Mouse (Mus musculus) MEL (cell line): ENCODE measurements around the gene Rcan1. TPM values are rescaled to one million over a fixed set of nuclear protein-coding genes. Genes with fewer than 3 reads are reported as not detected.

ENCODE experiments used
- DNase-seq: peaks from one replicate; pipeline ENCODE4 v3.0.0; 2011; ENCODE audit warnings: low read depth, low spot score
- H3K27ac ChIP-seq: 2 replicates; pipeline ENCODE4 v1.5.1; 2012; ENCODE audit warnings: low read depth, mild to moderate bottlenecking, control low read depth, low read length, moderate library complexity; ENCODE audit not compliant: control insufficient read depth
- H3K27me3 ChIP-seq, 2 experiments: fragments of 150-350 bp in 1 of 2; sonication (generic) in 1 of 2; 2 replicates each; pipeline ENCODE4 v1.6.1; 2012; ENCODE audit warnings: low read length in 2 of 2, mild to moderate bottlenecking in 2 of 2, improper control_type of control experiment in 1 of 2, moderate library complexity in 1 of 2; ENCODE audit not compliant: insufficient read depth in 2 of 2, control insufficient read depth in 1 of 2
- H3K36me3 ChIP-seq, 2 experiments: 2 replicates each; pipeline ENCODE4 v1.6.1; 2012 to 2014; ENCODE audit warnings: low read length in 2 of 2, improper control_type of control experiment in 1 of 2, inconsistent platforms in 1 of 2, mild to moderate bottlenecking in 1 of 2; ENCODE audit not compliant: insufficient read depth in 2 of 2, control insufficient read depth in 1 of 2
- H3K4me1 ChIP-seq, 2 experiments: fragments of 150-350 bp in 1 of 2; sonication (generic) in 1 of 2; 2 replicates each; pipeline ENCODE4 v1.6.1; 2012; ENCODE audit warnings: low read length in 2 of 2, improper control_type of control experiment in 1 of 2, mild to moderate bottlenecking in 1 of 2; ENCODE audit not compliant: insufficient read depth in 2 of 2, control insufficient read depth in 1 of 2
- H3K4me3 ChIP-seq, 2 experiments: fragments of 150-350 bp in 1 of 2; sonication (generic) in 1 of 2; 2 replicates each; pipeline ENCODE4 v1.5.1; 2012; ENCODE audit warnings: low read depth in 2 of 2, low read length in 2 of 2, mild to moderate bottlenecking in 2 of 2, moderate library complexity in 2 of 2, control low read depth in 1 of 2, improper control_type of control experiment in 1 of 2; ENCODE audit not compliant: control insufficient read depth in 1 of 2, insufficient read depth in 1 of 2
- H3K79me2 ChIP-seq: 2 replicates; pipeline ENCODE4 v1.6.1; 2012; ENCODE audit warnings: mild to moderate bottlenecking, low read length, moderate library complexity; ENCODE audit not compliant: control insufficient read depth, poor library complexity, insufficient read depth
- H3K9ac ChIP-seq: 2 replicates; pipeline ENCODE4 v1.6.1; 2012; ENCODE audit warnings: low read depth, mild to moderate bottlenecking, control low read depth, low read length, moderate library complexity; ENCODE audit not compliant: control insufficient read depth, poor library complexity, severe bottlenecking
- H3K9me3 ChIP-seq: fragments of 150-350 bp; sonication (generic); replicated peaks from 2 replicates; pipeline ENCODE4 v1.6.1; 2012; ENCODE audit warnings: mild to moderate bottlenecking, low read length, improper control_type of control experiment, moderate library complexity; ENCODE audit not compliant: insufficient read depth
- BHLHE40 ChIP-seq: IDR thresholded peaks from 2 replicates; pipeline ENCODE4 v1.6.1; 2012; ENCODE audit warnings: low read depth, mild to moderate bottlenecking, inconsistent platforms, low read length, improper control_type of control experiment, borderline replicate concordance
- E2F4 ChIP-seq: IDR thresholded peaks from 2 replicates; pipeline ENCODE4 v1.6.1; 2011; ENCODE audit warnings: low read depth, low read length, improper control_type of control experiment, borderline replicate concordance
- EP300 ChIP-seq, 2 experiments: IDR thresholded peaks; 2 replicates each; pipeline ENCODE4 v1.6.1; 2011; ENCODE audit warnings: improper control_type of control experiment in 2 of 2, low read length in 2 of 2, low read depth in 1 of 2, mild to moderate bottlenecking in 1 of 2
- ETS1 ChIP-seq: IDR thresholded peaks from 2 replicates; pipeline ENCODE4 v1.6.1; 2012; ENCODE audit warnings: low read depth, mild to moderate bottlenecking, inconsistent platforms, low read length, improper control_type of control experiment, moderate library complexity
- GATA1 ChIP-seq: IDR thresholded peaks from 2 replicates; pipeline ENCODE4 v1.6.1; 2011; ENCODE audit warnings: low read depth, low read length, improper control_type of control experiment
- HCFC1 ChIP-seq: IDR thresholded peaks from 2 replicates; pipeline ENCODE4 v1.6.1; 2012; ENCODE audit warnings: low read depth, mild to moderate bottlenecking, inconsistent platforms, low read length, improper control_type of control experiment, moderate library complexity
- MXI1 ChIP-seq: IDR thresholded peaks from 2 replicates; pipeline ENCODE4 v1.6.1; 2011; ENCODE audit warnings: mild to moderate bottlenecking, low read depth, low read length, improper control_type of control experiment
- MYB ChIP-seq: IDR thresholded peaks from 2 replicates; pipeline ENCODE4 v1.6.1; 2011; ENCODE audit warnings: mild to moderate bottlenecking, low read depth, low read length, improper control_type of control experiment
- MYC ChIP-seq: IDR thresholded peaks from 2 replicates; pipeline ENCODE4 v1.6.1; 2011; ENCODE audit warnings: low read depth, mild to moderate bottlenecking, low read length, improper control_type of control experiment, moderate library complexity
- NELFE ChIP-seq: IDR thresholded peaks from 2 replicates; pipeline ENCODE4 v1.6.1; 2011; ENCODE audit warnings: low read depth, low read length, improper control_type of control experiment
- POLR2AphosphoS5 ChIP-seq: IDR thresholded peaks from 2 replicates; pipeline ENCODE4 v1.6.1; 2012; ENCODE audit warnings: low read depth, borderline replicate concordance, mild to moderate bottlenecking, inconsistent platforms, low read length, moderate library complexity, mixed read lengths
- TCF12 ChIP-seq: IDR thresholded peaks from 2 replicates; pipeline ENCODE4 v1.6.1; 2014; ENCODE audit warnings: low read depth, mild to moderate bottlenecking, inconsistent platforms, low read length, improper control_type of control experiment, moderate library complexity
- UBTF ChIP-seq: IDR thresholded peaks from 2 replicates; pipeline ENCODE4 v1.6.1; 2012; ENCODE audit warnings: low read depth, mild to moderate bottlenecking, inconsistent platforms, low read length, improper control_type of control experiment, moderate library complexity, borderline replicate concordance; ENCODE audit not compliant: insufficient read depth
- USF1 ChIP-seq: IDR thresholded peaks from 2 replicates; pipeline ENCODE4 v1.6.1; 2014; ENCODE audit warnings: low read depth, mild to moderate bottlenecking, inconsistent platforms, low read length, improper control_type of control experiment, moderate library complexity
- USF2 ChIP-seq, 2 experiments: IDR thresholded peaks; 2 replicates each; pipeline ENCODE4 v1.6.1; 2011 to 2012; ENCODE audit warnings: improper control_type of control experiment in 2 of 2, low read length in 2 of 2, borderline replicate concordance in 1 of 2, inconsistent platforms in 1 of 2, low read depth in 1 of 2, mild to moderate bottlenecking in 1 of 2; ENCODE audit not compliant: insufficient read depth in 1 of 2
- ZC3H11A ChIP-seq: IDR thresholded peaks from 2 replicates; pipeline ENCODE4 v1.6.1; 2012; ENCODE audit warnings: low read depth, mild to moderate bottlenecking, inconsistent platforms, low read length, improper control_type of control experiment
- ZKSCAN1 ChIP-seq: IDR thresholded peaks from 2 replicates; pipeline ENCODE4 v1.6.1; 2012; ENCODE audit warnings: low read depth, mild to moderate bottlenecking, inconsistent platforms, low read length, improper control_type of control experiment, moderate library complexity
- ZNF384 ChIP-seq: IDR thresholded peaks from 2 replicates; pipeline ENCODE4 v1.6.1; 2012; ENCODE audit warnings: low read depth, mild to moderate bottlenecking, inconsistent platforms, low read length, improper control_type of control experiment
- polyA plus RNA-seq, 2 experiments: library from polyadenylated mRNA; stranded (reverse) in 1 of 2; unstranded in 1 of 2; fragments of >175 nt in 1 of 2; fragments of >200 nt in 1 of 2; gene quantifications; 2 replicates each; pipeline versions ENCODE4 v1.2.1 to v1.2.4; 2012; ENCODE audit warnings: low replicate concordance in 2 of 2, low read depth in 1 of 2; ENCODE audit not compliant: insufficient read length in 2 of 2, insufficient read depth in 1 of 2, missing spikeins in 1 of 2
- total RNA-seq: library from RNA; depleted of rRNA; stranded (reverse); fragments of 300-350 nt; gene quantifications from 2 replicates; pipeline ENCODE4 v1.2.3, GENCODE M21; 2012

Rcan1 gene
- total and polyA plus RNA-seq, 3 experiments: 9.5 to 14.6 TPM; not detected in 1

DNA sequence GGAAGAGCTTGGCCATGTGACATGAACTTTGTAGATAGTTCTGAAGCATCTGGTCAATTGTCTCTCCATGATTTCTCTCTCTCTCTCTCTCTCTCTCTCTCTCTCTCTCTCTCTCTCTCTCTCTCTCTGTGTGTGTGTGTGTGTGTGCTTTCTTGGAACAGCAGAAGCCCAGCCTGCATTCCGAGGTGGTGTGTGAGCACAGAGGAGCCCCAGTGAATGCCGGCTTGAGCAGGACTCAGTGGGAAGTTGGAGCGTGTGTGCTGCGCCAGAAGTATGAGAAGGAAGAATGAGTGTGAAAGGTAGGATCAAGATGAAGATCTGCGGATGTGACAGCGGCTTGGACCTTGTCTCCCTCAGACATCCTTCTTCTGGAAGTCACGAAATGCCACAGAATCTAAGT is 105.2 kb downstream of the Rcan1 start:
- Histone ChIP-seq H3K9ac (no peak overlapping the region), H3K36me3 (no peaks in the 10 kb centered on the region; a peak in 1 of 4 replicates), H3K27ac (no peak overlapping the region), H3K9me3 (no peaks in the 10 kb centered on the region), H3K4me3 (no peak overlapping the region), H3K4me1 (peaks cover 0 to 3% of the 10 kb centered on the region in 2 experiments; a peak in 1 of 4 replicates), H3K79me2 (no peaks in the 10 kb centered on the region), H3K27me3 (peaks cover 12% of the 10 kb centered on the region in 2 experiments)
- TF ChIP-seq ZC3H11A: no peak
- no peak for TF ChIP-seq TCF12
- TF ChIP-seq USF1: no peak
- no peak for TF ChIP-seq GATA1
- TF ChIP-seq E2F4: no peak
- no peak for DNase-seq

DNA sequence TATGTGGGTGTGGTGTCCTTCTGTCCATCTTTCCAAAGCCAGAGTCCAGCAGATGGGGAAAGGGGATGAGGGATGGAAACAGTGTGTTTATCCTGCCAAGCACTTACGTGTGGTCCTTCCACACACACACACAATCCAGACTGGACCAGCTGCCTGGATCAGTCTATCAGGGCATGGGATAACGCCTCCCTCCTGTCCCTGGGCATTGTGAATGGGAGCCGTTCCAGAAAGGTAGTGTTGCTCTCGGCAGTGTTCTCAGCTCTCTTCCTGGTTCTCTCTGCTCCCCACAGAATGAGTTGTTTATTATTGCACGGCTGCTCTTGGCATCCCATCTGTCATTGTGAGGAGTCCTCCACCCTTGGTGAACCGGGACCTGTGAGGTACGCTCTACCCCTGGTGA is 110.0 kb downstream of the Rcan1 start:
- peaks cover 12 to 13% of the 10 kb centered on the region in 2 experiments for H3K27me3 ChIP-seq
- peaks cover 0 to under 1% of the 10 kb centered on the region in 2 experiments; a peak in 1 of 4 replicates for H3K36me3 ChIP-seq
- no peak overlapping the region for H3K27ac ChIP-seq
- no peak for TF ChIP-seq UBTF
- no peak for TF ChIP-seq ZNF384
- TF ChIP-seq POLR2AphosphoS5: no peak
- no peak for TF ChIP-seq MYC
- no peak for TF ChIP-seq USF2 (IDR thresholded peaks at IDR 0.05; ENCODE audit: borderline replicate concordance in 1 of 2, insufficient read depth in 1 of 2, low read depth in 1 of 2, low read length in 2 of 2)
- TF ChIP-seq ZKSCAN1: no peak
- TF ChIP-seq NELFE: no peak
- no peak for TF ChIP-seq EP300 (IDR thresholded peaks at IDR 0.05; ENCODE audit: low read depth in 1 of 2, low read length in 2 of 2)
- no peak for TF ChIP-seq BHLHE40
- no peak for TF ChIP-seq MXI1
- TF ChIP-seq ETS1: no peak
- TF ChIP-seq MYB: no peak
- TF ChIP-seq HCFC1: no peak
- TF ChIP-seq E2F4: no peak
- H3K79me2 ChIP-seq: no peaks in the 10 kb centered on the region
- H3K9ac ChIP-seq: no peak overlapping the region
- DNase-seq: no peak
- H3K4me1 ChIP-seq: peaks cover 0 to 6% of the 10 kb centered on the region in 2 experiments; a peak in 2 of 4 replicates
- H3K4me3 ChIP-seq: no peak overlapping the region
- H3K9me3 ChIP-seq: no peaks in the 10 kb centered on the region
